Mouse (Mus musculus) embryonic facial prominence, embryonic 12.5 days (tissue): ENCODE data around the gene Fgd2. TPM values are rescaled to one million over a fixed set of nuclear protein-coding genes. Genes with fewer than 3 reads are reported as not detected.
"Not testable (repeated sequence)": the region's sequence is repeated elsewhere in the genome, so short reads cannot be mapped to it uniquely, and the experiment has no call there.

Source experiments
- ATAC-seq: fragments of 200-750 bp; cut with Nextera tagmentation; 2 replicates; pipeline ENCODE4 v1.8.0; 2017; ENCODE audit not compliant: insufficient number of reproducible peaks, insufficient read depth, low FRiP score, low TSS enrichment
- H3K27ac ChIP-seq: fragments of 300-500 bp; sonication (generic); 2 replicates; pipeline ENCODE4 v1.5.1; 2016; ENCODE audit warnings: mild to moderate bottlenecking
- H3K27me3 ChIP-seq: fragments of 300-500 bp; sonication (generic); 2 replicates; pipeline ENCODE4 v1.6.1; 2016; ENCODE audit warnings: mild to moderate bottlenecking, moderate library complexity
- H3K36me3 ChIP-seq: fragments of 300-500 bp; sonication (generic); 2 replicates; pipeline ENCODE4 v1.6.1; 2016; ENCODE audit warnings: mild to moderate bottlenecking
- H3K4me1 ChIP-seq: fragments of 300-500 bp; sonication (generic); 2 replicates; pipeline ENCODE4 v1.6.1; 2016
- H3K4me2 ChIP-seq: fragments of 300-500 bp; sonication (generic); replicated peaks from 2 replicates; pipeline ENCODE4 v1.6.1; 2016; ENCODE audit warnings: mild to moderate bottlenecking, moderate library complexity
- H3K4me3 ChIP-seq: fragments of 300-500 bp; sonication (generic); 2 replicates; pipeline ENCODE4 v1.5.1; 2016; ENCODE audit warnings: mild to moderate bottlenecking
- H3K9ac ChIP-seq: fragments of 300-500 bp; sonication (generic); 2 replicates; pipeline ENCODE4 v1.6.1; 2016; ENCODE audit warnings: mild to moderate bottlenecking, moderate library complexity
- H3K9me3 ChIP-seq: fragments of 300-500 bp; sonication (generic); 2 replicates; pipeline ENCODE4 v1.6.1; 2016; ENCODE audit warnings: mild to moderate bottlenecking, moderate library complexity
- WGBS: fragments of 180-500 bp; shearing (Covaris S2); methylation state at CpG from one replicate; pipeline ENCODE4 v1.1.7; 2016; 5-methylcytosine and 5-hydroxymethylcytosine counted together
- polyA plus RNA-seq: library from polyadenylated mRNA; unstranded; fragments of >200 nt; fragmentation: Nextera tagmentation; extraction: Ambion mirVana; gene quantifications from 2 replicates; pipeline ENCODE4 v1.2.1, GENCODE M21; 2016

Gene Fgd2
- polyA plus RNA-seq, 1 experiment from 2014 or later: 9.3 TPM

GRCm38 (mm10) chr17:29394761-29395160 lies 34.0 kb downstream of the Fgd2 start:
- not testable (repeated sequence) for H3K4me3 ChIP-seq, H3K9ac ChIP-seq, H3K27ac ChIP-seq, ATAC-seq, H3K4me2 ChIP-seq, H3K36me3 ChIP-seq, H3K27me3 ChIP-seq, H3K9me3 ChIP-seq
- peaks cover 25% of the 10 kb centered on the region for H3K4me1 ChIP-seq
- WGBS: 67% methylated on average over 2 of the region's 2 CpGs

- Histone ChIP-seq H3K9ac (no peak overlapping the region), H3K36me3 (no peaks in the 10 kb centered on the region), H3K9me3 (no peaks in the 10 kb centered on the region), H3K4me3 (no peak overlapping the region), H3K4me2 (no peak overlapping the region), H3K27ac (no peak overlapping the region), H3K4me1 (peaks cover 25% of the 10 kb centered on the region), H3K27me3 (no peaks in the 10 kb centered on the region)
- 61% methylated on average over 7 of the region's 7 CpGs for WGBS
- ATAC-seq: no peak
Measured at GRCm38 (mm10) chr17:29395381-29395780, 34.7 kb downstream of the Fgd2 start.

DNA sequence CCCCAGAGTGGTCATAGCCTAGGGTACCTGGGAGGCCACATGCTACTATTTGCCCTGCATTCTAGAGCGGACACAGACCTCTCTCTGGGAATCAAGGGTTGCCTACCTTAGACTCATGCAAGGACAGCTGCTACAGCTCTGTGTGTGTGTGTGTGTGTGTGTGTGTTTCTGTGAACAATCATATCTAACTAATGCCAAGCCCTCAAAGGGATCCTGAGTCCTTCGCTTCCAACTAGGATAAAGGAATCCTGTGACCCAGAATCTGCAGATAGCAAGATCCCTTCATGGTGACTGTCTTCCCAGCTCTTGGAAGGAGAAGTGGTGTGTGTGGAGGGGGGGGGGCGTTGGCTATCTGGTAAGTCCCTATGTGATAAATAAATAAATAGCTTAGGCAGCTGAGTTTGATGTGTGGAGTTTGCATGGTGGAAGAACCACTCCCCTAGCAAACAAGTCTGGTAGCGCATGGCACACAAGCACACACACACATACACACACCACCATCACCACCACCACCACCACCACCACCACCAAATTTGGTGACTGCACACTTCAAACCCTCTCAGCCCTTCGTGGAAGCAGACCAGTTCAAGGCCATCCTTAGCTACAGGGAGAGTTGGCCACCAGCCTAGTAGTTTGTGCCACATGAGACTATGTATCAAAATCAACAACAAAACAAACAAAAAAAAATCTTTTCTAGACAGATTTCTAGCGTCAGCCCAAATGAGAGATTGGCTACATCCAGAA lies 35.5 kb downstream of the Fgd2 start:
- H3K9me3 ChIP-seq: no peaks in the 10 kb centered on the region
- WGBS: 65% methylated on average over 6 of the region's 6 CpGs
- peaks cover 25% of the 10 kb centered on the region for H3K4me1 ChIP-seq
- no peak overlapping the region for H3K4me3 ChIP-seq
- H3K27ac ChIP-seq: no peak overlapping the region
- no peak for ATAC-seq
- H3K27me3 ChIP-seq: no peaks in the 10 kb centered on the region
- no peak overlapping the region for H3K4me2 ChIP-seq
- no peaks in the 10 kb centered on the region for H3K36me3 ChIP-seq
- H3K9ac ChIP-seq: no peak overlapping the region

- H3K4me2 ChIP-seq: peak overlapping the region; percentile 7; the same call in 1 of the 2 replicates
Measured at GRCm38 (mm10) chr17:29396821-29397242, 36.1 kb downstream of the Fgd2 start.

GRCm38 (mm10) chr17:29397480-29398433 lies 37.0 kb downstream of the Fgd2 start:
- peak overlapping the region; percentile 83 for H3K27ac ChIP-seq
- H3K9ac ChIP-seq: peak overlapping the region; percentile 55
- 1% methylated on average over 27 of the region's 27 CpGs for WGBS
- peak overlapping the region; percentile 27 for H3K4me3 ChIP-seq
- peak; percentile 76 for ATAC-seq
- H3K4me2 ChIP-seq: peak overlapping the region; percentile 62
- peaks cover 25% of the 10 kb centered on the region for H3K4me1 ChIP-seq
- no peaks in the 10 kb centered on the region for H3K27me3 ChIP-seq
- no peaks in the 10 kb centered on the region for H3K36me3 ChIP-seq
- no peaks in the 10 kb centered on the region for H3K9me3 ChIP-seq

More at GRCm38 (mm10) chr17:29396821-29397242, 36.1 kb downstream of the Fgd2 start:
- 0 out of 2 replicates have a peak, but pooled peaks have one; percentile 22 for ATAC-seq
- no peaks in the 10 kb centered on the region for H3K27me3 ChIP-seq
- peaks cover 25% of the 10 kb centered on the region for H3K4me1 ChIP-seq
- no peak overlapping the region for H3K9ac ChIP-seq
- no peak overlapping the region for H3K27ac ChIP-seq
- H3K36me3 ChIP-seq: no peaks in the 10 kb centered on the region
- 15% methylated on average over 6 of the region's 6 CpGs for WGBS
- H3K4me3 ChIP-seq: no peak overlapping the region
- H3K9me3 ChIP-seq: no peaks in the 10 kb centered on the region

GRCm38 (mm10) chr17:29398434-29399026 lies 37.8 kb downstream of the Fgd2 start:
- Histone ChIP-seq H3K4me2 (peak overlapping the region; percentile 62), H3K9ac (peak overlapping the region; percentile 55; the same call in 1 of the 2 replicates), H3K4me3 (peak overlapping the region; percentile 27; the same call in 1 of the 2 replicates), H3K4me1 (peaks cover 25% of the 10 kb centered on the region), H3K27ac (peak overlapping the region; percentile 83), H3K27me3 (no peaks in the 10 kb centered on the region), H3K36me3 (no peaks in the 10 kb centered on the region), H3K9me3 (no peaks in the 10 kb centered on the region)
- no peak for ATAC-seq
- 7% methylated on average over 17 of the region's 17 CpGs for WGBS

DNA sequence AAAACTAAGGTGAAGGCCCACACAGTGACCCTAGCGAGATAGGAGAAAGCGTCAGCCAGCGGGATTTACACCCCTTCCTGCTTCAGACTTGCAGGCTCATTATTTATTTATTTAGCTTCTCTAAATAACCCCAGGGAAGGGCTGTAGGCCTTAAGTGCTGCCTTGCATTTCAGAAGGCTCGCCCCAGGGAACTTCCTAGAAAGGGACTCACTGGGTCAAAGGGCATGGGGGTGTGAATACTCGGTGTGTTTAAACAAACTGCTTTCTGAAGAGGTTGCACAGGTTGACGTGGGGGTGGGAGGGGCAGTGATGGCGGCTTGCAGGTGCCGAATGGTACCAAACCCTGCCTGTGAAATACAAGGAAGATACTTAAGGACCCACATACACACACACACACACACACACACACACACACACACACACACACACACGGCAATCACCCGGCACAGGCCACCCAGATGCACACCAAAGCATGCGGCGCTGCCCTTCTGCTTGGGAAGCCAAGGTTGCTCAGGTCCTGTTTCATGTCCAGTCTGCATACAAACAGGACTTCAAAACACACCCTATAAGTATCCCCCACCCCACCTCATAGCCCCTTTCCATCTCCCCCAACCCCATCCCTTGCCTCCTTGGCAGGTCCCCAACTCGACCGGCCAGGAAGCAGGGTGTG lies 38.7 kb downstream of the Fgd2 start:
- no peak for ATAC-seq
- Histone ChIP-seq H3K27ac (no peak overlapping the region), H3K27me3 (no peaks in the 10 kb centered on the region)

GRCm38 (mm10) chr17:29400044-29400443 lies 39.3 kb downstream of the Fgd2 start:
- ATAC-seq: no peak
- H3K4me1 ChIP-seq: peaks cover 25% of the 10 kb centered on the region
- 55% methylated on average over 5 of the region's 5 CpGs for WGBS
- no peak overlapping the region for H3K4me3 ChIP-seq
- no peak overlapping the region for H3K27ac ChIP-seq
- H3K9me3 ChIP-seq: no peaks in the 10 kb centered on the region
- H3K9ac ChIP-seq: no peak overlapping the region
- H3K4me2 ChIP-seq: no peak overlapping the region
- H3K27me3 ChIP-seq: no peaks in the 10 kb centered on the region
- H3K36me3 ChIP-seq: no peaks in the 10 kb centered on the region

More for the DNA sequence above, 38.7 kb downstream of the Fgd2 start:
- WGBS: 40% methylated on average over 14 of the region's 14 CpGs
- Histone ChIP-seq H3K4me1 (peaks cover 25% of the 10 kb centered on the region), H3K36me3 (no peaks in the 10 kb centered on the region), H3K4me3 (no peak overlapping the region), H3K9ac (no peak overlapping the region), H3K4me2 (no peak overlapping the region), H3K9me3 (no peaks in the 10 kb centered on the region)

DNA sequence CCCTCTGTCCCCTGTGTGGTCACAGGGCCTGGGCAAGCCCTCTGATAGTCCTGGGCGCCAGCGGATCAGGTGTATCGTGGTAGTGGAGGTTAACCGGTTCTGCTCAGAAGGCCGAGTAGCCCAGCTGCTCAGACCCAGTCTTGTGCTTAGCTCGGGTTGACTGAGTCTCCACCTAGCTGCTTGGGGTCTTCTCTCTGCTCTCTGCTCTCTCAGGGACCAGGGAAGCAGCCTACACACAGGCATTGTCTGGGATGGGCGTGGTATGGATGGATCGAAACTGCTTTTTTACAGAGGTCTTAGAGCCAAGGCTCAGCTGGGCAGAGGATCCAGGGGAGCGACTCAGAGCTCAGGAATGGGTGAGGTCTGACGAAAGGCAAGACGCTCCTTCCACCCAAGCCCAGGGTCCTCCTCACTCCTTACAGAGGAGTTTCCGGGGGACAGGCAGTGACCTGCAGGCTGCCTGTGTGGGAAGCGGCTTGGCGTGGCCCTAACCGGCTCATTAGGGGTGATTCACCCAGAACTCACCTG lies 41.1 kb downstream of the Fgd2 start:
- peaks cover 25% of the 10 kb centered on the region for H3K4me1 ChIP-seq
- no peaks in the 10 kb centered on the region for H3K36me3 ChIP-seq
- H3K4me3 ChIP-seq: no peak overlapping the region
- H3K27me3 ChIP-seq: no peaks in the 10 kb centered on the region
- H3K4me2 ChIP-seq: no peak overlapping the region
- no peak overlapping the region for H3K9ac ChIP-seq
- no peak for ATAC-seq
- no peak overlapping the region for H3K27ac ChIP-seq
- no peaks in the 10 kb centered on the region for H3K9me3 ChIP-seq
- 56% methylated on average over 15 of the region's 15 CpGs for WGBS

- H3K4me1 ChIP-seq: peaks cover 14% of the 10 kb centered on the region
- 59% methylated on average over 1 of the region's 1 CpGs for WGBS
Measured at GRCm38 (mm10) chr17:29403179-29403578, 42.5 kb downstream of the Fgd2 start.

GRCm38 (mm10) chr17:29405501-29405900 lies 44.8 kb downstream of the Fgd2 start:
- Histone ChIP-seq H3K4me2 (no peak overlapping the region), H3K4me1 (no peaks in the 10 kb centered on the region), H3K27ac (no peak overlapping the region), H3K27me3 (no peaks in the 10 kb centered on the region), H3K36me3 (no peaks in the 10 kb centered on the region), H3K9ac (no peak overlapping the region), H3K4me3 (no peak overlapping the region), H3K9me3 (no peaks in the 10 kb centered on the region)
- 45% methylated on average over 13 of the region's 13 CpGs for WGBS
- no peak for ATAC-seq

More at GRCm38 (mm10) chr17:29403179-29403578, 42.5 kb downstream of the Fgd2 start:
- H3K27ac ChIP-seq: no peak overlapping the region
- H3K4me2 ChIP-seq: no peak overlapping the region
- no peak overlapping the region for H3K9ac ChIP-seq
- ATAC-seq: no peak
- H3K36me3 ChIP-seq: no peaks in the 10 kb centered on the region
- H3K9me3 ChIP-seq: no peaks in the 10 kb centered on the region
- H3K4me3 ChIP-seq: no peak overlapping the region
- no peaks in the 10 kb centered on the region for H3K27me3 ChIP-seq
